Mouse (Mus musculus) ES-Bruce4 (cell line): ENCODE measurements at regions not wholly inside any gene's neighbourhood (a gene's known extent, or its start where the extent isn't known, plus 50 kb on each side); places are given as distances from the start of the nearest gene placed in this dataset.

Experiments used
- CTCF ChIP-seq: IDR thresholded peaks from one replicate; pipeline ENCODE4 v1.8.1; 2011; ENCODE audit warnings: low read depth, low read length
- POLR2A ChIP-seq: IDR thresholded peaks from one replicate; pipeline ENCODE4 v1.8.1; 2011; ENCODE audit warnings: low read length; ENCODE audit not compliant: insufficient read depth

- TF ChIP-seq CTCF = no peak
- no peak for TF ChIP-seq POLR2A
Observed at GRCm38 (mm10) chr8:35276460-35276859, 489.1 kb upstream of the Gm19410 start.
